Comparison of ENCODE assay signal across 22 mouse cellular contexts in the genomic region with DNA sequence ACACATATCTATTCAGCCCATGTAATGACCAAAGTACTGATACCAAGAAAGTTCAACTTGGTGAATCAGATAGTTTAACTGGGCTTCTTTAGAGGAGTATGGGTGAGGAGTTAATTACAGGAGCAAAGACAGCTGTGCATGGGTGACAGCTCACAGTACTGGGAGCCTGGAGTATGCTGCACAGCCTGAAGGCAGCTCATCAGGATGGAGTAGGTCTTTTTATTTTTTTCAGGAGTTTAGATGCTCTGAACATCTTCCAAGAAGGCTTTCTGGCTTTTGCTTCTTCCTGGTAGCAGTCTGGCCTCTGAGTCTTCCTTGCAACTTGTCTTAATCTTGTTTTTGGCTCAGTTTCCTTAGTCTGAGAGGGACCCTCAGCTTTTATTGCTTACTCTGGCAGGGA. TPM values are rescaled to one million over a fixed set of nuclear protein-coding genes. Genes with fewer than 3 reads are reported as not detected.
DNase-seq lines count a peak whose midpoint lies in the region; ATAC-seq and TF ChIP-seq lines count a peak whose summit lies in the region.
"Had no signal": no experiment of that assay in that cellular context is flagged by ENCODE, and none has a peak within 500 bp of the region (broad histone marks: within the 10 kb centered on the region; RNA-seq: fewer than 3 reads in every experiment).

No protein-coding gene starts in this region.

- DNase-seq in kidney, adult 8-10 months, result no peak
- DNase-seq in kidney, postnatal 4 days, result peak; percentile 8 to 10
- no peak for DNase-seq in kidney, adult 2 months
- DNase-seq in urinary bladder, adult 18-20 months (ENCODE audit: low spot score in 2 of 2), result no peak
- DNase-seq: adrenal gland, adult 2 months; adrenal gland, postnatal 25 days; cerebellum, adult 18-20 months; cerebellum, adult 9-11 months; cerebellum, postnatal 36 days; gastrocnemius, postnatal 10 days; heart, adult 18-20 months; heart, postnatal 10 days; heart, postnatal 4 days had no signal

- no peak overlapping the region for H3K4me3 ChIP-seq in kidney, embryonic 15.5 days (replicated peaks)
- H3K4me3 ChIP-seq in kidney, adult 2 months (ENCODE audit: insufficient read depth, low read depth, low read length), result no peak overlapping the region
- no peak overlapping the region for H3K4me3 ChIP-seq in intestine, embryonic 16.5 days (ENCODE audit: low read length)
- no peak overlapping the region for H3K4me3 ChIP-seq in stomach, embryonic 15.5 days (replicated peaks)
- H3K4me3 ChIP-seq: embryonic facial prominence, embryonic 13.5 days; forebrain, embryonic 12.5 days; heart, embryonic 10.5 days had no signal

- no peak overlapping the region for H3K4me2 ChIP-seq in kidney, embryonic 15.5 days
- no peak overlapping the region for H3K4me2 ChIP-seq in intestine, embryonic 16.5 days (ENCODE audit: low read depth, low read length)
- no peak overlapping the region for H3K4me2 ChIP-seq in stomach, embryonic 15.5 days
- H3K4me2 ChIP-seq: embryonic facial prominence, embryonic 13.5 days; forebrain, embryonic 12.5 days had no signal

- H3K9ac ChIP-seq in kidney, embryonic 15.5 days, result no peak overlapping the region
- no peak overlapping the region for H3K9ac ChIP-seq in intestine, embryonic 16.5 days (ENCODE audit: low read depth, low read length)
- no peak overlapping the region for H3K9ac ChIP-seq in stomach, embryonic 15.5 days
- H3K9ac ChIP-seq: embryonic facial prominence, embryonic 13.5 days; forebrain, embryonic 12.5 days had no signal

- H3K9me3 ChIP-seq in kidney, embryonic 15.5 days (replicated peaks), result no peaks in the 10 kb centered on the region
- no peaks in the 10 kb centered on the region for H3K9me3 ChIP-seq in intestine, embryonic 16.5 days (ENCODE audit: control insufficient read depth, low read length)
- no peaks in the 10 kb centered on the region for H3K9me3 ChIP-seq in stomach, embryonic 15.5 days
- H3K9me3 ChIP-seq: embryonic facial prominence, embryonic 13.5 days; forebrain, embryonic 12.5 days; heart, embryonic 10.5 days had no signal

- ATAC-seq in kidney, embryonic 15.5 days (replicated peaks; ENCODE audit: low FRiP score), result peak; percentile 74
- ATAC-seq in intestine, embryonic 16.5 days, result peak; percentile 45; the same call in 1 of the 2 replicates
- peak; percentile 70; the same call in 1 of the 2 replicates for ATAC-seq in stomach, embryonic 15.5 days (ENCODE audit: insufficient read depth, low FRiP score, low read depth)
- ATAC-seq: forebrain, embryonic 16.5 days had no signal

- no peaks in the 10 kb centered on the region for H3K36me3 ChIP-seq in kidney, embryonic 15.5 days
- no peaks in the 10 kb centered on the region for H3K36me3 ChIP-seq in kidney, adult 2 months (ENCODE audit: control insufficient read depth, insufficient read depth, low read length)
- no peaks in the 10 kb centered on the region for H3K36me3 ChIP-seq in intestine, embryonic 16.5 days (ENCODE audit: control insufficient read depth, insufficient read depth, low read length)
- H3K36me3 ChIP-seq in stomach, embryonic 15.5 days, result no peaks in the 10 kb centered on the region
- H3K36me3 ChIP-seq: embryonic facial prominence, embryonic 13.5 days; forebrain, embryonic 12.5 days; heart, embryonic 10.5 days had no signal

- TF ChIP-seq POLR2A in kidney, adult 2 months (IDR thresholded peaks at IDR 0.05; ENCODE audit: low read depth, low read length), result no peak

- H3K27ac ChIP-seq in kidney, embryonic 15.5 days, result no peak overlapping the region
- no peak overlapping the region for H3K27ac ChIP-seq in kidney, adult 2 months (ENCODE audit: insufficient read depth, low read depth, low read length)
- H3K27ac ChIP-seq in intestine, embryonic 16.5 days (ENCODE audit: low read length), result no peak overlapping the region
- H3K27ac ChIP-seq in stomach, embryonic 15.5 days, result no peak overlapping the region
- H3K27ac ChIP-seq: embryonic facial prominence, embryonic 13.5 days; forebrain, embryonic 12.5 days; heart, embryonic 10.5 days had no signal

- H3K27me3 ChIP-seq in kidney, embryonic 15.5 days, result no peaks in the 10 kb centered on the region
- no peaks in the 10 kb centered on the region; the same call in 1 of the 2 replicates for H3K27me3 ChIP-seq in kidney, adult 2 months (replicated peaks; ENCODE audit: control insufficient read depth, insufficient read depth, low read length)
- no peaks in the 10 kb centered on the region for H3K27me3 ChIP-seq in intestine, embryonic 16.5 days (replicated peaks; ENCODE audit: control insufficient read depth, insufficient read depth, low read length)
- no peaks in the 10 kb centered on the region for H3K27me3 ChIP-seq in stomach, embryonic 15.5 days (replicated peaks)
- H3K27me3 ChIP-seq: CH12.LX; embryonic facial prominence, embryonic 13.5 days; forebrain, embryonic 12.5 days had no signal

- TF ChIP-seq CTCF in kidney, adult 2 months (conservative IDR thresholded peaks at IDR 0.05; ENCODE audit: insufficient read depth, insufficient read length, low read depth, low read length), result no peak

- 0 out of 2 replicates have a peak, but pooled peaks cover 3% of the 10 kb centered on the region for H3K4me1 ChIP-seq in kidney, embryonic 15.5 days
- no peaks in the 10 kb centered on the region for H3K4me1 ChIP-seq in kidney, adult 2 months (ENCODE audit: control insufficient read depth, insufficient read depth, low read length)
- H3K4me1 ChIP-seq in intestine, embryonic 16.5 days (ENCODE audit: control insufficient read depth, insufficient read depth, low read length), result 0 out of 2 replicates have a peak, but pooled peaks cover 3% of the 10 kb centered on the region
- no peaks in the 10 kb centered on the region for H3K4me1 ChIP-seq in stomach, embryonic 15.5 days
- H3K4me1 ChIP-seq: embryonic facial prominence, embryonic 13.5 days; heart, embryonic 10.5 days had no signal

RNA-seq across cellular contexts. Expression of a gene that starts 17.6 kb away (rescaled TPM):
- 5.0 and 5.3 TPM in 2 replicates for polyA plus RNA-seq in kidney, embryonic 15.5 days (2015; fragmentation: Nextera tagmentation; extraction: Ambion mirVana)
- polyA plus RNA-seq in kidney, adult 2 months (2012; rRNA removed), result 0.71 and 1.6 TPM in 2 replicates
- polyA plus RNA-seq in intestine, embryonic 16.5 days (2015; fragmentation: Nextera tagmentation; extraction: Ambion mirVana), result 4.6 and 5.1 TPM in 2 replicates
- polyA plus RNA-seq in stomach, embryonic 15.5 days (2015; fragmentation: Nextera tagmentation; extraction: Ambion mirVana), result 8.6 and 9.4 TPM in 2 replicates

RNA-seq across cellular contexts. Expression of a gene that starts 37.3 kb away (rescaled TPM):
- 0.18 and 0.48 TPM in 2 replicates for polyA plus RNA-seq in kidney, embryonic 15.5 days (2015; fragmentation: Nextera tagmentation; extraction: Ambion mirVana)
- 0.03 and 0.05 TPM in 2 replicates for polyA plus RNA-seq in kidney, adult 2 months (2012; rRNA removed)
- 28.5 and 32.5 TPM in 2 replicates for polyA plus RNA-seq in intestine, embryonic 16.5 days (2015; fragmentation: Nextera tagmentation; extraction: Ambion mirVana)
- polyA plus RNA-seq in stomach, embryonic 15.5 days (2015; fragmentation: Nextera tagmentation; extraction: Ambion mirVana), result 2.9 and 3.9 TPM in 2 replicates
- polyA plus RNA-seq: adrenal gland, adult 2 months; heart, embryonic 10.5 days; heart, embryonic 14.5 days had no signal

Comparison
In these comparisons a context has a peak if more than half of its experiments do, and no peak if none do; other contexts are left out.
1. DNase-seq: peak in kidney, postnatal 4 days (2 of 2); none in kidney, adult 8-10 months (0 of 2), kidney, adult 2 months (single experiment) and urinary bladder, adult 18-20 months (0 of 2).
2. Peak in every context shown above with its lines, with median percentiles within 50 percentile points of each other: ATAC-seq.